Mouse (Mus musculus) stomach, embryonic 16.5 days (tissue): ENCODE data around the gene Dgke. TPM values are rescaled to one million over a fixed set of nuclear protein-coding genes. Genes with fewer than 3 reads are reported as not detected.
"Not testable (repeated sequence)": the region's sequence is repeated elsewhere in the genome, so short reads cannot be mapped to it uniquely, and the experiment has no call there.

Experiments
- ATAC-seq: fragments of 200-750 bp; cut with Nextera tagmentation; 2 replicates; pipeline ENCODE4 v1.8.0; 2017; ENCODE audit warnings: moderate number of reproducible peaks, moderate TSS enrichment; ENCODE audit not compliant: insufficient read depth, low FRiP score
- H3K27ac ChIP-seq: fragments of 300-500 bp; sonication (generic); 2 replicates; pipeline ENCODE4 v1.5.1; 2014; ENCODE audit warnings: low read length
- H3K27me3 ChIP-seq: fragments of 300-500 bp; sonication (generic); 2 replicates; pipeline ENCODE4 v1.6.1; 2014; ENCODE audit warnings: low read length, control low read depth, mixed read lengths; ENCODE audit not compliant: control insufficient read depth, insufficient read depth
- H3K36me3 ChIP-seq: fragments of 300-500 bp; sonication (generic); 2 replicates; pipeline ENCODE4 v1.6.1; 2014; ENCODE audit warnings: low read length; ENCODE audit not compliant: control insufficient read depth, insufficient read depth
- H3K4me1 ChIP-seq: fragments of 300-500 bp; sonication (generic); 2 replicates; pipeline ENCODE4 v1.6.1; 2014; ENCODE audit warnings: low read length, control low read depth, mixed read lengths; ENCODE audit not compliant: control insufficient read depth, insufficient read depth
- H3K4me2 ChIP-seq: fragments of 300-500 bp; sonication (generic); 2 replicates; pipeline ENCODE4 v1.6.1; 2014; ENCODE audit warnings: low read depth, low read length, mixed read lengths
- H3K4me3 ChIP-seq: fragments of 300-500 bp; sonication (generic); replicated peaks from 2 replicates; pipeline ENCODE4 v1.5.1; 2014; ENCODE audit warnings: mild to moderate bottlenecking, low read length
- H3K9ac ChIP-seq: fragments of 300-500 bp; sonication (generic); 2 replicates; pipeline ENCODE4 v1.6.1; 2014; ENCODE audit warnings: low read length
- H3K9me3 ChIP-seq: fragments of 300-500 bp; sonication (generic); replicated peaks from 2 replicates; pipeline ENCODE4 v1.6.1; 2016; ENCODE audit warnings: low read length, control low read depth; ENCODE audit not compliant: control insufficient read depth
- WGBS: fragments of 180-500 bp; shearing (Covaris S2); extraction: QIAGEN DNeasy Blood & Tissue Kit; methylation state at CpG from one replicate; pipeline ENCODE4 v1.1.7; 2014; 5-methylcytosine and 5-hydroxymethylcytosine counted together
- polyA plus RNA-seq: library from polyadenylated mRNA; unstranded; fragments of >200 nt; fragmentation: Nextera tagmentation; extraction: Ambion mirVana; gene quantifications from 2 replicates; pipeline ENCODE4 v1.2.1, GENCODE M21; 2015

Gene Dgke
- polyA plus RNA-seq, 1 experiment from 2014 or later, result 3.6 TPM

GRCm38 (mm10) chr11:89097292-89097691, 30.6 kb upstream of the Dgke start:
- not testable (repeated sequence) for H3K27me3 ChIP-seq, H3K36me3 ChIP-seq, ATAC-seq, H3K4me3 ChIP-seq, H3K4me2 ChIP-seq, H3K9ac ChIP-seq, H3K9me3 ChIP-seq, H3K27ac ChIP-seq
- WGBS, result 90% methylated on average over 10 of the region's 10 CpGs
- peaks cover 11% of the 10 kb centered on the region; the same call in 1 of the 2 replicates for H3K4me1 ChIP-seq

GRCm38 (mm10) chr11:89095306-89095705, 28.7 kb upstream of the Dgke start:
- ATAC-seq, result no peak

GRCm38 (mm10) chr11:89092714-89093113, 26.1 kb upstream of the Dgke start:
- no peaks in the 10 kb centered on the region for H3K27me3 ChIP-seq
- no peaks in the 10 kb centered on the region for H3K36me3 ChIP-seq
- no peak overlapping the region for H3K9ac ChIP-seq
- no peaks in the 10 kb centered on the region for H3K9me3 ChIP-seq
- H3K27ac ChIP-seq, result no peak overlapping the region
- no peak for ATAC-seq
- H3K4me1 ChIP-seq, result no peaks in the 10 kb centered on the region
- H3K4me3 ChIP-seq, result no peak overlapping the region
- no peak overlapping the region for H3K4me2 ChIP-seq
- WGBS, result 35% methylated on average over 9 of the region's 9 CpGs

More at GRCm38 (mm10) chr11:89095306-89095705, 28.7 kb upstream of the Dgke start:
- Histone ChIP-seq H3K9ac (no peak overlapping the region), H3K9me3 (no peaks in the 10 kb centered on the region), H3K36me3 (no peaks in the 10 kb centered on the region), H3K4me3 (no peak overlapping the region), H3K4me1 (no peaks in the 10 kb centered on the region), H3K27me3 (no peaks in the 10 kb centered on the region), H3K27ac (no peak overlapping the region), H3K4me2 (no peak overlapping the region)
- 56% methylated on average over 3 of the region's 3 CpGs for WGBS

GRCm38 (mm10) chr11:89090359-89090758, 23.7 kb upstream of the Dgke start:
- not testable (repeated sequence) for H3K4me1 ChIP-seq, H3K27ac ChIP-seq, H3K9ac ChIP-seq, H3K4me2 ChIP-seq, H3K9me3 ChIP-seq, ATAC-seq, H3K27me3 ChIP-seq, H3K36me3 ChIP-seq, H3K4me3 ChIP-seq
- WGBS, result 91% methylated on average over 6 of the region's 7 CpGs

GRCm38 (mm10) chr11:89088754-89089153, 22.1 kb upstream of the Dgke start:
- Histone ChIP-seq H3K9me3 (no peaks in the 10 kb centered on the region), H3K27me3 (no peaks in the 10 kb centered on the region), H3K4me3 (no peak overlapping the region), H3K4me2 (no peak overlapping the region), H3K4me1 (no peaks in the 10 kb centered on the region), H3K27ac (no peak overlapping the region), H3K36me3 (no peaks in the 10 kb centered on the region), H3K9ac (no peak overlapping the region)
- WGBS, result 86% methylated on average over 4 of the region's 4 CpGs
- ATAC-seq, result no peak

GRCm38 (mm10) chr11:89086208-89086809, 19.7 kb upstream of the Dgke start:
- H3K27me3 ChIP-seq, result no peaks in the 10 kb centered on the region
- 75% methylated on average over 10 of the region's 10 CpGs for WGBS
- H3K27ac ChIP-seq, result no peak overlapping the region
- H3K36me3 ChIP-seq, result no peaks in the 10 kb centered on the region
- no peaks in the 10 kb centered on the region for H3K9me3 ChIP-seq
- no peak overlapping the region for H3K9ac ChIP-seq
- ATAC-seq, result no peak
- no peak overlapping the region for H3K4me2 ChIP-seq
- no peaks in the 10 kb centered on the region for H3K4me1 ChIP-seq
- H3K4me3 ChIP-seq, result no peak overlapping the region

- no peak for ATAC-seq
Measured at GRCm38 (mm10) chr11:89084601-89085000, 18.0 kb upstream of the Dgke start.

GRCm38 (mm10) chr11:89082691-89083090, 16.0 kb upstream of the Dgke start:
- H3K4me3 ChIP-seq, ATAC-seq, H3K4me1 ChIP-seq, H3K9me3 ChIP-seq, H3K36me3 ChIP-seq, H3K27ac ChIP-seq, H3K4me2 ChIP-seq, H3K27me3 ChIP-seq, H3K9ac ChIP-seq: not testable (repeated sequence)
- WGBS, result 77% methylated on average over 3 of the region's 3 CpGs

More at GRCm38 (mm10) chr11:89084601-89085000, 18.0 kb upstream of the Dgke start:
- Histone ChIP-seq H3K4me2 (no peak overlapping the region), H3K9ac (no peak overlapping the region), H3K9me3 (no peaks in the 10 kb centered on the region), H3K4me1 (no peaks in the 10 kb centered on the region), H3K36me3 (no peaks in the 10 kb centered on the region), H3K4me3 (no peak overlapping the region), H3K27me3 (no peaks in the 10 kb centered on the region), H3K27ac (no peak overlapping the region)
- 43% methylated on average over 7 of the region's 7 CpGs for WGBS

GRCm38 (mm10) chr11:89081906-89082305, 15.3 kb upstream of the Dgke start:
- H3K4me2 ChIP-seq, H3K36me3 ChIP-seq, H3K9me3 ChIP-seq, ATAC-seq, H3K4me3 ChIP-seq, H3K9ac ChIP-seq, H3K27ac ChIP-seq, H3K27me3 ChIP-seq, H3K4me1 ChIP-seq: not testable (repeated sequence)
- WGBS, result 54% methylated on average over 5 of the region's 5 CpGs
